ENCODE assay signal across 8 mouse cellular contexts in the genomic region with DNA sequence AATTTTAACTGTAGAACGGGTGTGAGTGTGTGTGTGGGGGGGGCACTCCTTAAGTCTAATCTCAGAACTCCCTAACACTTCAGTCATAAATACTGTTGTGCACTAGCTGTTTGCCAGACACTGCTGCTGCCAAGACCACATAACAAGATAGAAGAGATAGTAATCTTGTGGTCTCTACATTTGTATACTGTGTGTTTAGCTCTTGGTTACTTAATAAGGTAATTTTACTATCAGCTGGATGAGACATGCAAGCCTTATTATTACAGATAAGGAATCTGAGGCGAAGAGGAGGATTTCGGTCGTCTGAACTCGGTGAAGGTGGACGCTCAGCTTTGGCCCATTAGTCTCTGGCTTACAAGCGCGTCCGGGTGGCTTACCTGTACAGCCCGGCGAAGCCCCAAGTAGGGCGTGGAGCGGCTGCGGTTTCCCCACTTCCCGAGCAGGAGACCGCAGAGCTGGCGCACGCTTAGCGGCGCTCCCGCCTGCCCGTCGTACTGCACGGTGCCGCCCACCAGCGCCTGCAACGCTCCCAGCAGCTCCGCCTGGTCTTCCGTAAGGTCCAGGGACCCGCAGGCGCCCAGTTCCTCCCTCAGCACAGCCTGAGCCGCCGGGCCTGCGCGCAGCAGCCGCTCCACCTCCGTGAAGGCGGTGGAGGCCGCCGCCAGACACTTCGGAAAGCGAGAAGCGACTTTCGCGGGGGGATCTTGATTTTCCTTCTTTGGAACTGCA. TPM values are rescaled to one million over a fixed set of nuclear protein-coding genes. Genes with fewer than 3 reads are reported as not detected.
DNase-seq lines count a peak whose midpoint lies in the region; ATAC-seq and TF ChIP-seq lines count a peak whose summit lies in the region.

No protein-coding gene starts in this region.

- H3K9me3 ChIP-seq in embryonic facial prominence, embryonic 12.5 days = no peaks in the 10 kb centered on the region
- no peaks in the 10 kb centered on the region for H3K9me3 ChIP-seq in hindbrain, embryonic 15.5 days
- no peaks in the 10 kb centered on the region for H3K9me3 ChIP-seq in liver, postnatal 0 days (ENCODE audit: low read length)
- no peaks in the 10 kb centered on the region for H3K9me3 ChIP-seq in neural tube, embryonic 12.5 days

- H3K4me3 ChIP-seq in embryonic facial prominence, embryonic 12.5 days = peak overlapping the region; percentile 55
- H3K4me3 ChIP-seq in hindbrain, embryonic 15.5 days = peak overlapping the region; percentile 45
- H3K4me3 ChIP-seq in liver, postnatal 0 days (ENCODE audit: low read depth, low read length) = peak overlapping the region; percentile 59
- H3K4me3 ChIP-seq in neural tube, embryonic 12.5 days = peak overlapping the region; percentile 46

- DNase-seq in embryo, embryonic 10 days (ENCODE audit: low spot score) = peak; percentile 64
- no peak for DNase-seq in embryo, embryonic 9.5 days (ENCODE audit: extremely low spot score)
- DNase-seq in CD4-positive, CD25-positive, alpha-beta regulatory T cell, adult 2 months (ENCODE audit: low read depth, low spot score) = peak; percentile 74
- DNase-seq in liver, postnatal 0 days = peak; percentile 59
- DNase-seq in layer of hippocampus, postnatal 25 days (ENCODE audit: extremely low spot score in 1 of 2, low spot score in 1 of 2) = no peak

- H3K36me3 ChIP-seq in embryonic facial prominence, embryonic 12.5 days = no peaks in the 10 kb centered on the region
- H3K36me3 ChIP-seq in hindbrain, embryonic 15.5 days = no peaks in the 10 kb centered on the region
- H3K36me3 ChIP-seq in liver, postnatal 0 days (replicated peaks; ENCODE audit: insufficient read depth, low read length) = no peaks in the 10 kb centered on the region
- H3K36me3 ChIP-seq in neural tube, embryonic 12.5 days = no peaks in the 10 kb centered on the region

- peaks cover 96% of the 10 kb centered on the region for H3K27me3 ChIP-seq in embryonic facial prominence, embryonic 12.5 days
- H3K27me3 ChIP-seq in hindbrain, embryonic 15.5 days = peaks cover 96% of the 10 kb centered on the region
- H3K27me3 ChIP-seq in liver, postnatal 0 days (ENCODE audit: insufficient read depth, low read length) = peaks cover 64% of the 10 kb centered on the region
- peaks cover 100% of the 10 kb centered on the region for H3K27me3 ChIP-seq in neural tube, embryonic 12.5 days (replicated peaks)

- H3K4me1 ChIP-seq in embryonic facial prominence, embryonic 12.5 days = peaks cover 16% of the 10 kb centered on the region; the same call in 1 of the 2 replicates
- H3K4me1 ChIP-seq in hindbrain, embryonic 15.5 days (replicated peaks) = peaks cover 16% of the 10 kb centered on the region
- H3K4me1 ChIP-seq in liver, postnatal 0 days (ENCODE audit: insufficient read depth) = peaks cover 22% of the 10 kb centered on the region
- H3K4me1 ChIP-seq in neural tube, embryonic 12.5 days = peaks cover 16% of the 10 kb centered on the region

- no peak for TF ChIP-seq EP300 in liver, postnatal 0 days (IDR thresholded peaks at IDR 0.05; ENCODE audit: low read depth)

- WGBS in embryonic facial prominence, embryonic 12.5 days = 1% methylated on average over 45 of the region's 45 CpGs
- under 1% methylated on average over 45 of the region's 45 CpGs for WGBS in hindbrain, embryonic 15.5 days
- 0% methylated on average over 45 of the region's 45 CpGs for WGBS in liver, postnatal 0 days (ENCODE audit: insufficient replicate concordance)
- WGBS in neural tube, embryonic 12.5 days = under 1% methylated on average over 45 of the region's 45 CpGs

- peak overlapping the region; percentile 92 for H3K4me2 ChIP-seq in embryonic facial prominence, embryonic 12.5 days (replicated peaks)
- peak overlapping the region; percentile 85 for H3K4me2 ChIP-seq in hindbrain, embryonic 15.5 days
- peak overlapping the region; percentile 91 for H3K4me2 ChIP-seq in liver, postnatal 0 days (ENCODE audit: low read depth, low read length)
- peak overlapping the region; percentile 89 for H3K4me2 ChIP-seq in neural tube, embryonic 12.5 days (replicated peaks)

- H3K27ac ChIP-seq in embryonic facial prominence, embryonic 12.5 days = no peak overlapping the region
- H3K27ac ChIP-seq in hindbrain, embryonic 15.5 days (replicated peaks) = no peak overlapping the region
- H3K27ac ChIP-seq in liver, postnatal 0 days (ENCODE audit: low read depth) = no peak overlapping the region
- no peak overlapping the region for H3K27ac ChIP-seq in neural tube, embryonic 12.5 days

- no peak for TF ChIP-seq CTCF in liver, postnatal 0 days (IDR thresholded peaks at IDR 0.05; ENCODE audit: low read depth)

- ATAC-seq in embryonic facial prominence, embryonic 12.5 days (ENCODE audit: insufficient number of reproducible peaks, insufficient read depth, low FRiP score, low TSS enrichment) = peak; percentile 89
- peak; percentile 68; the same call in 1 of the 2 replicates for ATAC-seq in hindbrain, embryonic 15.5 days (ENCODE audit: low FRiP score, low read depth)
- ATAC-seq in liver, postnatal 0 days = peak; percentile 75
- peak; percentile 67 for ATAC-seq in neural tube, embryonic 12.5 days (ENCODE audit: low FRiP score, low read depth)

- H3K9ac ChIP-seq in embryonic facial prominence, embryonic 12.5 days = peak overlapping the region; percentile 48
- H3K9ac ChIP-seq in hindbrain, embryonic 15.5 days = 0 out of 2 replicates have a peak overlapping the region, but pooled peaks have one; percentile 6
- H3K9ac ChIP-seq in liver, postnatal 0 days (replicated peaks) = peak overlapping the region; percentile 35
- 0 out of 2 replicates have a peak overlapping the region, but pooled peaks have one; percentile 42 for H3K9ac ChIP-seq in neural tube, embryonic 12.5 days

RNA-seq across cellular contexts. Expression of a gene that starts 3.8 kb away (rescaled TPM):
- 0.69 and 0.95 TPM in 2 replicates for polyA plus RNA-seq in embryonic facial prominence, embryonic 12.5 days (2016; fragmentation: Nextera tagmentation; extraction: Ambion mirVana)
- 0.14 TPM in 1 of 2 replicates, not detected in the other for polyA plus RNA-seq in hindbrain, embryonic 15.5 days (2015; fragmentation: Nextera tagmentation; extraction: Ambion mirVana)
- polyA plus RNA-seq in liver, postnatal 0 days (2015; fragmentation: Nextera tagmentation; extraction: Ambion mirVana) = 0.92 and 1.1 TPM in 2 replicates
- polyA plus RNA-seq in neural tube, embryonic 12.5 days (2016; fragmentation: Nextera tagmentation; extraction: Ambion mirVana) = 0.41 TPM in 1 of 2 replicates, not detected in the other
- total RNA-seq in layer of hippocampus, postnatal 25 days (2021) = under 1 TPM; 0.42 to 0.57 TPM

RNA-seq across cellular contexts. Expression of a gene that starts 24.8 kb away (rescaled TPM):
- polyA plus RNA-seq in embryonic facial prominence, embryonic 12.5 days (2016; fragmentation: Nextera tagmentation; extraction: Ambion mirVana) = 0.33 TPM in 1 of 2 replicates, not detected in the other
- polyA plus RNA-seq in hindbrain, embryonic 15.5 days (2015; fragmentation: Nextera tagmentation; extraction: Ambion mirVana) = 0.08 TPM in 1 of 2 replicates, not detected in the other
- polyA plus RNA-seq in liver, postnatal 0 days (2015; fragmentation: Nextera tagmentation; extraction: Ambion mirVana) = not detected in 2 replicates
- polyA plus RNA-seq in neural tube, embryonic 12.5 days (2016; fragmentation: Nextera tagmentation; extraction: Ambion mirVana) = not detected in 2 replicates
- not detected for total RNA-seq in layer of hippocampus, postnatal 25 days (2021)

RNA-seq across cellular contexts. Expression of a gene that starts 29.6 kb away (rescaled TPM):
- polyA plus RNA-seq in embryonic facial prominence, embryonic 12.5 days (2016; fragmentation: Nextera tagmentation; extraction: Ambion mirVana) = 8.0 and 8.3 TPM in 2 replicates
- polyA plus RNA-seq in hindbrain, embryonic 15.5 days (2015; fragmentation: Nextera tagmentation; extraction: Ambion mirVana) = 1.7 and 2.2 TPM in 2 replicates
- 8.6 and 9.9 TPM in 2 replicates for polyA plus RNA-seq in liver, postnatal 0 days (2015; fragmentation: Nextera tagmentation; extraction: Ambion mirVana)
- 3.3 and 13.9 TPM in 2 replicates for polyA plus RNA-seq in neural tube, embryonic 12.5 days (2016; fragmentation: Nextera tagmentation; extraction: Ambion mirVana)
- 10 to 100 TPM; 22.3 to 38.6 TPM for total RNA-seq in layer of hippocampus, postnatal 25 days (2021)

RNA-seq across cellular contexts. Expression of a gene that starts 29.9 kb away (rescaled TPM):
- 19.4 and 20.1 TPM in 2 replicates for polyA plus RNA-seq in embryonic facial prominence, embryonic 12.5 days (2016; fragmentation: Nextera tagmentation; extraction: Ambion mirVana)
- 1.2 and 1.5 TPM in 2 replicates for polyA plus RNA-seq in hindbrain, embryonic 15.5 days (2015; fragmentation: Nextera tagmentation; extraction: Ambion mirVana)
- polyA plus RNA-seq in liver, postnatal 0 days (2015; fragmentation: Nextera tagmentation; extraction: Ambion mirVana) = 1.7 and 2.2 TPM in 2 replicates
- polyA plus RNA-seq in neural tube, embryonic 12.5 days (2016; fragmentation: Nextera tagmentation; extraction: Ambion mirVana) = 5.2 and 9.5 TPM in 2 replicates
- total RNA-seq in layer of hippocampus, postnatal 25 days (2021) = 10 to 100 TPM; 15.7 to 30.9 TPM

RNA-seq across cellular contexts. Expression of a gene that starts 35.4 kb away (rescaled TPM):
- 26.8 and 29.2 TPM in 2 replicates for polyA plus RNA-seq in embryonic facial prominence, embryonic 12.5 days (2016; fragmentation: Nextera tagmentation; extraction: Ambion mirVana)
- 8.4 and 10.7 TPM in 2 replicates for polyA plus RNA-seq in hindbrain, embryonic 15.5 days (2015; fragmentation: Nextera tagmentation; extraction: Ambion mirVana)
- 18.0 and 18.3 TPM in 2 replicates for polyA plus RNA-seq in liver, postnatal 0 days (2015; fragmentation: Nextera tagmentation; extraction: Ambion mirVana)
- 20.1 and 23.9 TPM in 2 replicates for polyA plus RNA-seq in neural tube, embryonic 12.5 days (2016; fragmentation: Nextera tagmentation; extraction: Ambion mirVana)
- 10 to 100 TPM; 64.2 to 71.4 TPM for total RNA-seq in layer of hippocampus, postnatal 25 days (2021)

Comparison
In these comparisons a context has a peak if more than half of its experiments do, and no peak if none do; other contexts are left out.
1. DNase-seq: peak in embryo, embryonic 10 days (single experiment), CD4-positive, CD25-positive, alpha-beta regulatory T cell, adult 2 months (single experiment) and liver, postnatal 0 days (single experiment); none in embryo, embryonic 9.5 days (single experiment) and layer of hippocampus, postnatal 25 days (0 of 2).
2. Peak in every context shown above with its lines, with median percentiles within 50 percentile points of each other: ATAC-seq, H3K4me2 ChIP-seq, H3K4me3 ChIP-seq and H3K9ac ChIP-seq.